Mouse (Mus musculus): ENCODE measurements around the gene Wdcp. TPM values are rescaled to one million over a fixed set of nuclear protein-coding genes. Genes with fewer than 3 reads are reported as not detected.

Gene Wdcp
- polyA plus RNA-seq, 1 experiment from 2014 or later, result 11.2 TPM

DNA sequence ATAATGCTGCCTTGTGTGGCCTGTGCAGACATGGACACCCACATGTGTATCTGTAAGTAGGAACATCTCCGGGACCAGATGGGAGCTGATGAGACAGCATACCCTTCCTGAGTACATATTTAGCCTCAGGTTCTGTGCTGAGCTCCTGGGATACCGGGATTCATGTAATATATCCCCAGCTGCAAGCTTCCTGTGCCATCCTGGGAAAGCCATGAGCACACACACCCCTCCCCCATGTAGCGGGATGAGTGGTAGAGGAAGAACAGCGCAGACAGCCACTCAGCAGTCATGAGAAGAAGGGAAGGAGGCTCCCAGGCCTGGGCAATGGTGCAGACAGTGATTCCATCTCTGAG lies 21.2 kb downstream of the Wdcp start:
- ChIA-PET CTCF (interaction anchor here (0.8 to 2.1 kb wide), 3 partner anchors 10 to 29 kb away, joined by 3 to 7 read pairs (median 4); no protein-coding TSS in a partner anchor), POLR2A (no interaction called here)
- in situ Hi-C loops (cut with MboI; ENCODE audit: low pct_unique_long_range_greater_than_20kb), result no loop called here
- no peak for TF ChIP-seq CTCF (IDR thresholded peaks at IDR 0.05)
- DNase-seq (ENCODE audit: low read depth, low spot score) (no peak), ATAC-seq (no peak)
- no peaks in the 10 kb centered on the region for H3K27me3 ChIP-seq

- DNase-seq (ENCODE audit: low read depth, low spot score) (no peak), ATAC-seq (no peak)
- TF ChIP-seq CTCF (IDR thresholded peaks at IDR 0.05), result no peak
- no peaks in the 10 kb centered on the region for H3K27me3 ChIP-seq
- in situ Hi-C loops (cut with MboI; ENCODE audit: low pct_unique_long_range_greater_than_20kb), result no loop called here
- ChIA-PET CTCF (no interaction called here), POLR2A (interaction anchor here (0.5 kb wide), 1 partner anchor 49 kb away, joined by 3 read pairs; the partner anchor contains the start of gene Atad2b)
Observed at GRCm38 (mm10) chr12:4868924-4869323, 25.8 kb downstream of the Wdcp start.

DNA sequence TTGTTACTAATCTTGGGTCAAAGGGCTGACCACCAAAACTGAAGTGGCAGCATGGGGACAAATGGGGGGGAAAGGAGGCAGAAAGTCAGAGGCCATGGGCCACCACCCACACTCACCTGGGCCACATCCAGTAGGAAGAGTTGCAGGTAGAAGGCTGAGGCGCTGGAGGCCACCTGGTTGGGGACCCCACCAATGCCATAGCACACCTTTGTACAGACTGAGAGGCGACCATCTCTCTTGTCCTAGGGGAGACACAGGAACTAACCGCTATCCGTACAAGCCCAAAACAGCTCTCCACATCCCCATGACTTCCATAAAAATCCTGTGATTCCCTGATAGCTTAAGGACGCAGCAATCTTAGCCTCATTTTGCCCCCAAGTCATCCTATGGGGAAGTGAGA lies 28.2 kb downstream of the Wdcp start:
- no peak for TF ChIP-seq CTCF (IDR thresholded peaks at IDR 0.05)

DNA sequence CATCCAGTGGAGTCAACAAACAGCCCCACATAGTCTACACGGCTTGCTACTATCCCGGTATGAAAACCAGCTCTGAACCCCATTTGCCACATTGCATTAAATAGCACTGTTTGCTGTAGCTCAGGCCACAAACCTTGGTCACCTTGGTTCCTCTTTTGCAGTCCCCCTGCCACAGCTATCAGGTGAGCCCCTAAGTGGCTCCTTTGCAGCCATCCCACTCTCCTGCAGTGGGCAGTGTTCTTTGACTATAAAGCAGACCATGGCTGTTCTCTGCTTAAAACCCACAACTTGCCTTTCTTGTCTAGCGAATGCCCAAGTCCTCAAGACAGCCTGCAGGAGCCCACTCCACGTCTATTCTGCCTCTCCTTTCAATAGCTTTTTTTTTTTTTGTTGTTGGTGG lies 29.2 kb downstream of the Wdcp start:
- DNase-seq (ENCODE audit: low read depth, low spot score) (no peak), ATAC-seq (no peak)
- no peaks in the 10 kb centered on the region for H3K27me3 ChIP-seq
- in situ Hi-C loops (cut with MboI; ENCODE audit: low pct_unique_long_range_greater_than_20kb), result no loop called here
- ChIA-PET POLR2A (interaction anchor here (0.6 kb wide), 1 partner anchor 198 kb away, joined by 3 read pairs; no protein-coding TSS in a partner anchor), CTCF (interaction anchor here (1.0 to 2.4 kb wide), 2 partner anchors 11 to 16 kb away, joined by 4 to 7 read pairs; no protein-coding TSS in a partner anchor)
- no peak for TF ChIP-seq CTCF (IDR thresholded peaks at IDR 0.05)

More for the DNA sequence above, 28.2 kb downstream of the Wdcp start:
- H3K27me3 ChIP-seq, result no peaks in the 10 kb centered on the region
- ATAC-seq, result no peak
- in situ Hi-C loops (cut with MboI; ENCODE audit: low pct_unique_long_range_greater_than_20kb), result no loop called here
- no peak for DNase-seq (ENCODE audit: low read depth, low spot score)
- ChIA-PET POLR2A (no interaction called here), CTCF (interaction anchor here (2.4 kb wide), 1 partner anchor 10 kb away, joined by 7 read pairs; no protein-coding TSS in a partner anchor)

- DNase-seq (ENCODE audit: low read depth, low spot score) (no peak), ATAC-seq (no peak)
- ChIA-PET CTCF (interaction anchor here (1.0 to 2.4 kb wide), 2 partner anchors 12 to 15 kb away, joined by 4 to 7 read pairs; no protein-coding TSS in a partner anchor), POLR2A (interaction anchor here (0.6 kb wide), 1 partner anchor 198 kb away, joined by 3 read pairs; no protein-coding TSS in a partner anchor)
- in situ Hi-C loops (cut with MboI; ENCODE audit: low pct_unique_long_range_greater_than_20kb), result no loop called here
- TF ChIP-seq CTCF (IDR thresholded peaks at IDR 0.05), result no peak
- no peaks in the 10 kb centered on the region for H3K27me3 ChIP-seq
Observed at GRCm38 (mm10) chr12:4872983-4873477, 29.9 kb downstream of the Wdcp start.

- ChIA-PET CTCF (interaction anchor here (2.7 kb wide), 1 partner anchor 11 kb away, joined by 8 read pairs; no protein-coding TSS in a partner anchor), POLR2A (interaction anchor here (0.9 kb wide), 1 partner anchor 20 kb away, joined by 3 read pairs; no protein-coding TSS in a partner anchor)
- in situ Hi-C loops (cut with MboI; ENCODE audit: low pct_unique_long_range_greater_than_20kb), result no loop called here
- no peaks in the 10 kb centered on the region for H3K27me3 ChIP-seq
- DNase-seq (ENCODE audit: low read depth, low spot score) (no peak), ATAC-seq (no peak)
- TF ChIP-seq CTCF (IDR thresholded peaks at IDR 0.05), result no peak
Observed at GRCm38 (mm10) chr12:4873531-4873930, 30.4 kb downstream of the Wdcp start.

DNA sequence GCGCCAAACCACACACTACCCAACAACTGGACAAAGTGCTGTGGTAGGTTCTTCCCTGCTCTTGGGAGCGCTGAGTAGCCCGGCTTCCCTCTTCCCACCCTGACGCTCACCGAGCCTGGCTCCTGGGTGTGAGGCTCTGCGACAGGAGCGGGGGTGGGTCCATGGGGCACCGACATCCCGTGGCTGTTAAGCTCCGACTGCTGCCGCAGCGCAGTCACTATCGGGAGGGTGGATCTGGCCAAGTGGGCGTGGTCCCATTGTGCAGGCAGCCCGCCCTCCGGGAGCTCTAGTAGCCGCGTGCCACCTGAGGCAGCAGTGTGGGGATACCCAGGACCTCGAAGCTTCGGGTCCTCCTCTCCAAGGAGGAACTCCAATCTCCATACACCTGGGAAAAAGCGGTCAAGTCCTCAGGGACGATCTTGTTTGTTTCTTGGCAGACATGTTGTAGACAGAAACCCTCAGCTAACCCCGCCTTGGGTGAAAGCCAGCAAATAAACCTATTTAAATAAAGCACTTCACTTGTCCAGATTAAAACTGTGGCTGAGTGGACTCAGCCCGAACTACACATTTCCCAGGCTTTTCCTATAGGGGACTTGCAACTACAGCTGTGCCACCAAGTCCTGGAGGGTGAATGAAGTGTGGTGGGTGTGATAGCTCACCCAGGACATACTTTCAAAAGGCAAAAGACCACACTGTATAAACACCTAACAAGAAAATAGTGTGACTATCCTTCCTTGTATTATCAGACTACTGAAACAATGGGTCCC lies 31.2 kb downstream of the Wdcp start, which contains the start of gene Mfsd2b:
Gene Mfsd2b, minus strand, starts transcription at position 199 of the 767 bp plus-strand sequence.
- CTCF ChIA-PET, result interaction anchor here (2.7 kb wide), 1 partner anchor 12 kb away, joined by 8 read pairs; no protein-coding TSS in a partner anchor
- DNase-seq (ENCODE audit: low read depth, low spot score) (no peak), ATAC-seq (no peak)
- H3K27me3 ChIP-seq, result no peaks in the 10 kb centered on the region
- TF ChIP-seq CTCF (IDR thresholded peaks at IDR 0.05), result no peak
- in situ Hi-C loops (cut with MboI; ENCODE audit: low pct_unique_long_range_greater_than_20kb), result no loop called here
- POLR2A ChIA-PET, result interaction anchor here (0.9 kb wide), 1 partner anchor 19 kb away, joined by 3 read pairs; no protein-coding TSS in a partner anchor

DNA sequence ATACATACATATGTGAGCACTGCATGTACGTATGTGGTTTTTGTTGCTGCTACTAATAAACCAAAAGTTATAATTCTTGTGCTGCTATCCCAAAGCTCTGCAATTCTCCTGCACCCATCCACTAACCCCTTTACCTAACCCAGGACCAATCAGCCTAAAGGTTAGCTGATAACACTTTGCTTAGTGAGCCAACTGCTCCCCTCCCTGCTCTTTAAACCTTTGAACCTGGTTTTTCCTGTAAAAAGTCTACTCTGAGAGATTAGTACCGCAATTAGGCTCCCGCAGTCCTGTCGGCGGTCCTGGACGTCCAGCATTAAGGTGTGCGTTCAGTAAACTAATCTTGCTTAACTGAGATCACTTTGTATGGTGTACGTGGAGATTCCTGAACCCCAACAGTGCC lies 32.5 kb downstream of the Wdcp start:
- ChIA-PET CTCF (interaction anchor here (2.7 kb wide), 1 partner anchor 13 kb away, joined by 8 read pairs; no protein-coding TSS in a partner anchor), POLR2A (no interaction called here)
- in situ Hi-C loops (cut with MboI; ENCODE audit: low pct_unique_long_range_greater_than_20kb), result no loop called here
- no peak for TF ChIP-seq CTCF (IDR thresholded peaks at IDR 0.05)
- ATAC-seq (no peak), DNase-seq (ENCODE audit: low read depth, low spot score) (no peak)
- no peaks in the 10 kb centered on the region for H3K27me3 ChIP-seq

DNA sequence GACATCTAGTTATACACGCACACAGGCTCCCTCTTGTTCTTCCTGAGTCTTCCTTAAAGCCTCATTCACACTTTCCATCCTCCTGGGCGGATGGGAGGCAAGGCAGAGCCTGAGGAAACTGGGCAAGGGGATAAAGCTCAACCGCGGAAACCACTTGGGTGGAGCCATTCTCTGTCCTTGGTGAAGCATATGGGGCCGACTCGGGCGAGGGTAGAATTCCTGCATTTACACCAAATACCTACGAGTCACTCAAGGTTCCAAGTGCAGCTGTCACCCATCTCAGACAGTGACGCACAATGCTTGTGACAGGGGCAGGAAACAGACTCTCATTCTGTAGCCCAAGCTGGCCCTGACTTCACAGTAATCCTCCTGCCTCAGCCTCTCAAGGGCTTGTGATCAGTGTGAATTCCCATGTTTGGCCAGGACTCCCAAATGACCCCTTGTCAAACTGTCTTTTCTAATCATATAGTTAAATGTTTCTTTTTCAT lies 35.2 kb downstream of the Wdcp start:
- DNase-seq (ENCODE audit: low read depth, low spot score), result no peak
- H3K27me3 ChIP-seq, result no peaks in the 10 kb centered on the region
- in situ Hi-C loops (cut with MboI; ENCODE audit: low pct_unique_long_range_greater_than_20kb), result no loop called here
- POLR2A ChIA-PET, result no interaction called here
- no peak for ATAC-seq
- TF ChIP-seq CTCF (IDR thresholded peaks at IDR 0.05), result no peak
- CTCF ChIA-PET, result no interaction called here

DNA sequence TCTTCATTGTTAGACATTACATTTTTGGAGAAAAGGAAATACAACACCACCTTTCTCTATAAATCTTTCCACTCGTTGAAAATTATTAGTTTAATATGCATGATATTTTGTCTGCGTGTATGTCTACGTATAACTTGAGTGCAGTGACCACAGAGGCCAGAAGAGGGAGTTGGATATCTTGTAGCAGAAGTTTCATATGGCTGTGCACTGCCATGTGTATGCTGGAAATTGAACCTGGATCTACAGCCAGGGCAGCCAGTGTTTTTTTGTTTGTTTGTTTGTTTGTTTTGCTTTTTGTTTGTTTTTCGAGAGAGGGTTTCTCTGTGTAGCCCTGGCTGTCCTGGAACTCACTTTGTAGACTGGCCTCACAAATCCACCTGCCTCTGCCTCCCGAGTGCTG lies 35.9 kb downstream of the Wdcp start:
- DNase-seq (ENCODE audit: low read depth, low spot score), result no peak
- no peaks in the 10 kb centered on the region for H3K27me3 ChIP-seq
- POLR2A ChIA-PET, result no interaction called here
- TF ChIP-seq CTCF (IDR thresholded peaks at IDR 0.05), result no peak
- CTCF ChIA-PET, result no interaction called here
- in situ Hi-C loops (cut with MboI; ENCODE audit: low pct_unique_long_range_greater_than_20kb), result no loop called here
- no peak for ATAC-seq

DNA sequence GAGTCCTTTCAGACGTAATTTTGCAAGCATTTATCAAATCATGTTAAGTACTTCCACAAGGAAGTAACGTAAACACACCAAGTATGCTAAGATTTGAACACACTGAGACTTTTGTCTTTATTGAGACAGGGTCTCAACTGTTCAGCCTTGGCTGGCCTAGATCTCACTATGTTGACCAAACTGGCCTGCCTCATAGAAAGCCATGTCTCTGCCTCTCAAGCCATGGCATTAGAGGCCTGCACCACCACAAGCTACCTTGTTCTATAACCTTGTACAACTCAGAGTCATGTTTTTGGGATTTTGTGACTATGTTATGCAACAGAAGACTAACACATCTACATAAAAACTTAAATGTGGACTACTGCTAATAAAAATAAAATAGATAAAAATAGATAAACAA lies 39.0 kb downstream of the Wdcp start:
- ATAC-seq (no peak), DNase-seq (ENCODE audit: low read depth, low spot score) (no peak)
- POLR2A ChIA-PET, result no interaction called here
- no peak for TF ChIP-seq CTCF (IDR thresholded peaks at IDR 0.05)
- no peaks in the 10 kb centered on the region for H3K27me3 ChIP-seq
- in situ Hi-C loops (cut with MboI; ENCODE audit: low pct_unique_long_range_greater_than_20kb), result no loop called here
- CTCF ChIA-PET, result no interaction called here
